Mouse (Mus musculus) MEL-GATA-1-ER (cell line): ENCODE measurements around the gene Dusp2.

Experiments
- DNase-seq: peaks from one replicate; pipeline ENCODE4 v3.0.0-alpha.2; 2012; ENCODE audit warnings: low read depth; ENCODE audit errors: extremely low read depth

The Dusp2 gene

DNA sequence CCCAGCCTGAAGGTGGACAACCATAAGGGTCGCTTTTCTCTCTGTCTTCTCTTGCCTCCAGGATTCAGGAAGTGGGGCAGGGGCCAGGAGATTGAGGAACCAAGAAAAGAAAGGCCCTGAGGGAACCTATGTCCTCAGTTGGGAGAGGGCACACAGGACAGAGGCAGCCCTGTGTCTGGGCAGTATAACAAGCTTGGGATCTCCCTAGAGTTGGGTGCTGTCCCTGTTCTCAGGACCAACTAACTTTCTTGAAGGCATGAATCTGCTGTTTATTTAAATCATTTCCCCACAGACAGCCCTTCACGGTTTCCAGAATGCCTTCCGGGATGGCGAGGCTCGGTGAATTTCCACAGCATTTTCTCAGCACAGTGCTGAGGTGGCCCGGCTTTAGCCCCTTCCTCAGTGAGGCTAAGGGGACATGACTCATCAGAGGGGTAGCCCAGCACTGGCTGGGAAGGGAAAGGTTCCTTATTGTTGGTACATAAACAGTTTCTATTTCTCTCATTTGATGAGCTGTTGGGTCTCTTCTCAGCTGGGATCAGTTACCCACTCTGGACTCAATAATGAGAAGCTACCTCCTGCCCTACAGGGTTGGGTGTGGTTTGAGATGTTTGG, 13.2 kb upstream of the Dusp2 start:
- DNase-seq, result no peak

DNA sequence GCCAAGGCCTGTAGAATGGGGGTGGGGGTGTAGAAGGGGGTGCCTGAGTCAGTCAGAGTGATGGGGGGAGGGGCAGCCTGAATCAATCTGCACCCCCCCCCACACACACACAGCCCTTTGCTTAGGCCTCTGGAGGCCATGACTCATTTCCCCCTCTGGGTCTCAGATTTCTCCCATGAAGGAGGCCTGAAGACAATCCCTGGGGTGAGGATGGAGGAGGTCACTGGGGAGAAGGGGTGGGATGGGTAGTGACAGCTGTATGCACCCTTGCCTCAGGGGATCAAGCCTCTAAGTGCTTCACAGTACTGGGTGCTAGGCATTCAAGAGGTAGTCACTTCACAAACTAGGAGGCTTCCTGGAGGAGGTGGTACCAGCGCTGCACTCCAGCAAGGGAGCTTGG, 12.3 kb upstream of the Dusp2 start:
- DNase-seq, result no peak

DNA sequence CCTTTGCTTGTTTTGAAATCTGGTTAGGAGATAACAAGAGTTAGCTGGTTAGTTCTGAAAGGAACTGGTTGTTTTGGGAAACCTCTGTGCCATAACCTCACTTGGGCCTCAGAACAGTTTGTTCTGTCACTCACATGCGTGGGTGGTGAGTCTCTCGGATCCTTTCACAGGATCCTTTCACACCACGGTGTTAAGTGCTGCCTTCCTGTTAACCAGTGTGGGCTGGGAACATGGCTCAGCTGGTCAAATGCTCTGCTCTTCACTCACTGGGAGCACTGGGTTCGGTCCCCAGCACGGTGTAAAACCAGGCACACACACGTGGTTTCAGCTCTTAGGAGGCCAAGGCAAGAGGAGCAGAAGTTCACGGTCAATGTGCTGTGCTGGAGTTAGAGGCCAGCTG, 11.5 kb upstream of the Dusp2 start:
- no peak for DNase-seq

DNA sequence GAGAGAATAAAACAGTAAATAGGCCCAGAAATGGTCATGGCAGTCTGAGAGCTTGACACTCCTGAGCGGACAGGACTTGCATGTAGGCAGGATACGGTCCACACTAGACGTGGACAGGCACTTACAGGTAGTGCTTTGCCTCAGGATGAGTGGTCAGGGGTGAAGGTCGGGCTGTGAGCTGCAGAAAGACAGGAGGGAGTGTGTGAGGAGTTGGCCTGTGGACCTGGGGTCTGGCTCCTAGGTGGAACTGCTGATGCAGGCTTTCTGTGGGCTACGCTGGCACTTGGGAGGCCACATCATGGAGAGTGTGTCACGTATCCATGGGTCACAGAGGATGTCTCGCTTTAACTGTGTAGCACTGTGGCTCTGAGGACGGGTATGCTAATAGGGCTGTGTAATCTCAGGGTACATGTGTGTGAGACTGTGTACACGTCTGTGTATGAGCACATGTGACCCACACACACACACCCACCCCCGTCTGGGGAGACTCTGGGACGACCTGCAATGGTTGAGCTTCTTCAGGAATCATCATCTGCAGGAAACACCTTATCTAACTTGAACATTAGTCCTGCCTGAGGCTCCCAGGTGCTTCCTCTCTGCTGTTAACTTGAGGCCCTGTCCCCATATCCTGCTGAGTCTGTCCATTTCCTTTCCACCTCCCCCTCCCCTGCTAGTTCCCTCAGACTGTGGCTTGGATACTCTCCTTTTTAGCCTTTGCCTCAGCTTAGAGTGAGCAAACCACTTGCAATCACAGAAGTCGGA, 7.7 kb upstream of the Dusp2 start:
- peak; percentile 64 for DNase-seq

DNA sequence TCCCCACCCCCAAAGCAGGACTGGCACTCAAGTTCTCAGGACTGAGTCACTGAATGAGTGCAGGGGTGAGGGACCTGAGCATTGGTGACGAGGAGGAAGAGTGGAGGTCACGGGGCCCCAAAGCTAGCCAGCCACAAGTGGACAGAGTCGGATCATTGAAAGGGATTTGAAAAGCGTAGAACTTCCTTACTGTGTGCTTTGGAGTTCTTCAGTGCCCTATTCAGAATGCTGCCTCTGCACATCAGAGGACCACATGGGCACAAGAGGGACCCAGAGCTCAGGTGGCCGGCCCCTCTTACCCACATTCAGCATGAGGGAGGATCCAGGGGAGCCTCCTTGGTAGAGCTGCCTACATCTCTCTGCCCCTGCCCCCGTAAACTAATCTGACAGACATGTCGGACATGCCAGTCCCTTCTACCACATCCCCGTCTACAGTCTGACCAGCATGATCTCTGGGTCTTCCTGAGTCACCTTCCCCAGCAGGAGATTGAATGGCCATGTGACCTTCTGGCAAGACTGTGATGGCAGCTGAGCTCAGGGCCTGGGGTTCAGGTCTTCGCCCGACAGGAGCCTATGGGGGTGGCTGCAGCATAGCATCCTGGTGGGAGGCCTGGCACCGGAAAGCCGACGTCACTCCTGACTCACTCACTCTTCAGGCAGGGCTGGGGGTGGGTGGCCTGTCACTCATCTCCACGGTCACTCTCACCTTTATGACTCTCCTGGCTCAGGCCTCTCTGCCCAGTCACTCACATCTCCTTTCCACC, 3.0 kb upstream of the Dusp2 start:
- DNase-seq, result no peak

DNA sequence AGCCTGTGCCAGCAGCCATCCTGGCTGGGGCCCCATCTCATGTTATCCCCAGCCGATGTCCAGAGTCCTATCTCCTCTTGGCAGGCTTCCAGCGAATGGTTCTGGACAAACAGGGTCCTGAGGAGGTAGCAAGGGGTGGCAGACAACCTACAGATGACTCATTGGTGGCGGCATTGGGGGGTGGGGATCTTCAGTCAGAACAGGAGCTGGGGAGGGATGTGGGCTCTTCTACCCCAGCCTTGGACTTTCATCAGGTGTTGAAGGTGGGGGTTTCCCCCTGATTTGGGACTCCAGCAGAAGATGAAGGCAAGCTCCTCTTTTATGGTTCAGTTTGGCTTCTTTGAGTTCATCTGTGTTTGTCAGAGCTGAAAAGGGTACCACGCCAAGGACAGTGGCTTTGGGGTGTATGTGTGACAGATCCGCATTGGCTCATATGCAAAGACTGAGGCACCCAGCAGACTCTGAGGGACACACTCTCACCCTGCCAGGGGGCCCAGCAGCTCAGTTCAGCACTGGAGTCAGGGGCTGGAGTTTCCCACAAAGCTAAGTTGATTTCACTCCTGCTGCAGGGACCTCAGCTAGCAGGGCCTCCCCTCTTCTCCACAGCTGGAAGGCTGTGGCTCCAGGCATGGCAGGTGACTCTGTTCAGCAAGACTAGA, 1.9 kb upstream of the Dusp2 start:
- no peak for DNase-seq

DNA sequence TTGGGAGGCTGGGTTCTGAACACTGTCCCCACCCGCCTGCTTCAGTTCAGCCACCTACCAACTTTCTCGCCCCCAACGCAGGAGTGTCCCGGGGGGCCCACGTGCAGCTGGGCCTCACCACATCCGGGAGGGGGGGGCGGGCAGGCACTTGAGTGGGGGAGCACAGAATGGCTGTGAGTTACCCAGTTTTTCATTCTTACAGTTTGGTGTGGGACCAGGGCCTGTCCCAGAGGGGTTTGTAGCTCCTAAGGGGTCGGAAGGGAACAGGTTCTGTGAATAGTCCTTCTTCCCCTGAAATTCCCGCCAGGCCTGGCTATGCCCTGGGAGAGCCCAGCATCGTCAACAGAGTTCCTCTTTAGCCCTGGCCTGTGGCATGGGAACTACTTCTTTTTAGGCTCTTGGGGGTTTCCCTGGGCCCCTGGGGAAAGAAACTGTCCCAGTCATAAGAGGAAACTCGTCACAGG, 849 bp upstream of the Dusp2 start:
- no peak for DNase-seq

DNA sequence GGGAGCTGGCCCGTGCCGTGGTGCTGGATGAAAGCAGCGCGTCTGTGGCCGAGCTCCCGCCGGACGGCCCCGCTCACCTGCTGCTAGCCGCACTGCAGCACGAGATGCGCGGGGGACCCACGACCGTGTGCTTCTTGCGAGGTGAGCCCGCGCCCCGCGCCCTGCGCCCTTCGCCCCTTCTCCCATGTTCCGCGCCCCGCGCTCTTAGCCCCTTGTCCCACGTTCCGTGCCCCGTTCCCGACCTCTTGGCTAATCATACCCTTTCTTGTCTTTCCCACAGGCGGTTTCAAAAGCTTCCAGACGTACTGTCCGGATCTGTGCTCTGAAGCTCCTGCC, 506 bp downstream of the Dusp2 start:
- no peak for DNase-seq

DNA sequence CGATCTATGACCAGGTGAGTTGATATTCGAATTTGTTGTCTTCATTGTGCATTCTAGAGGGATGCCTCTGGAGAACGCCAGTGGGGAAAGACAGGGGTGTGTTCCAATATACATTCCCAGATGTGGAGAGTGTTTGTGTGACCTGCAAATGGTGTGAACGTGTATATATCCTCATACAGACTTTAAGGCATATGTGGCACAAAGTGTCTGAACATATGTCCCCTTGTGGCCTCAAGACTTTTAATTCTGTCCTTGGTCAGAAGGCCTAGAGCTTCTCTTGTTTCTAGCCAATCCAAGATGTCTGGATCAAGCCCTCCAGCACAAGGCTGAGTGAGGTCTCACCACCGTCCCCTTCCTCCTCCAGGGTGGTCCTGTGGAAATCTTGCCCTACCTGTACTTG, 926 bp downstream of the Dusp2 start:
- DNase-seq, result no peak

DNA sequence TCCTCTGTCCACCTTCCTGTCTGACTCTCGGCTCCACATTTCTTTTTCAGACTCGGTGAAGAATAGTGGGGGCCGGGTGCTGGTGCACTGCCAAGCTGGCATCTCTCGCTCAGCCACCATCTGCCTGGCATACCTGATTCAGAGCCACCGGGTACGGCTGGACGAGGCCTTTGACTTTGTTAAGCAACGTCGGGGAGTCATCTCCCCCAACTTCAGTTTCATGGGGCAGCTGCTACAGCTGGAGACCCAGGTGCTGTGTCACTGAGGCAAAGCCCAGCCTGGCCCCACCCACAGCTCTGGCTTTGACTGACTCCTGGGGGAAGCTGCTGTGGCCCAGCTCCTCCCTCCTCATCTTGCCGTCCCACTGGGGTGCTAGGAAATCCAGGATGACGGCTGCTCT, 1.6 kb downstream of the Dusp2 start:
- no peak for DNase-seq

DNA sequence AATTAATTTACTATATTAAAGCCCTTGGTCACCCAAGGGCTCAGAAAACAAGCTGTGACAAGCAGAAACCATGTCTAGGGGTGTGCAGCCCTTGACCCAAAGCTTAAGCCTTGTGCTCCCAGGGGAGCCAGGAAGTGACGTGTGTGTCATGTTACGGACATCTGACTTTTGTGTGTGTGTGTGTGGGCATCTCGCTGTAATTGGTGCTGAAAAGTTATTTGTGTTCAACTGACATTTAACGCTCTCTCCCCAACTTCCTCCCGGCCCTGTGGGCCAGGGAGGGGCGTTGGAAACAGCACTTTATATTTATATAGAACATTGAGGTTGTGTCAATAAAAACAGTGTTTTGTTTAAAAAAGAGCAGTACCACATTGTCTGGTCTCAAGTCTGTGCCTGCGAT, 2.1 kb downstream of the Dusp2 start:
- DNase-seq, result no peak

DNA sequence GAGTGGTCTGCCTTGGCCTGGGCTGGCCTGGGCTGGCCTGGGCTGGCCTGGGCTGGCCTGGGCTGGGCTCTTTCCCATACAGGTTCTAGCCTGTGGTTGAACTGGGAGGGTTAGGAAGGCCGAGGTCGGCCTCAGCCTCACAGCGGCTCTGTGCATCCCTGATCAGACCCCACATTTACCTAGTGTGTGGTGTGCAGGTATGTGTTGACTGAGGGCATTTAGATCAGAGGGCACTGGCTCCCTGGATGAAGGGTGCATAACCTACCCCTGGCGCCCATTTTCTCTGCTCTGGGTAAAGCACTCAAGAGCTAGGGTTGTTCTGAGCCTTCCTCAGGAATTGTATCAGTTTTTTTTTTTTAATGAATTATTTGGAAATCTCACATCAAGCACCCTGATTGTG, 2.5 kb downstream of the Dusp2 start, which contains the start of gene Astl:
Astl (plus strand) TSS at position 224 of the 400 bp plus-strand sequence.
- no peak for DNase-seq

DNA sequence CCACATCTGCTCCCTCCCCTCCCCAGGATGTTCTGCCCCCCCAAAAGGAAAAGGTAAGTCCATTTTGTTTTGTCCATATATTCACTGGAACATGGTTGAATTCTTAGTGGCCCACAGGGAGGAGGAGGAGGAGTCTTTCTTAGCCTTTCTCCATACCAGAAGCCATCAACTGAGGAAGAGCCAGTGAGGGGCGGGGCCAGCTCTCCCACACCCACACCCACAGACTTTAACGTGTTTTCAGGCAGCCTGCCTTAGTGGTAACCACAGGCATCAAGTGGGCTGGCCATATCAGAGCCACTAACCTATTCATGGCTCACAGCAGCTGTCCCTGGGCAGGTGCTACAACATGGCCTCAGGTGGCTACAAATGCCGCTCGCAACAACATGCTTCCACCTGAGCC, 2.9 kb downstream of the Dusp2 start:
- DNase-seq, result no peak

DNA sequence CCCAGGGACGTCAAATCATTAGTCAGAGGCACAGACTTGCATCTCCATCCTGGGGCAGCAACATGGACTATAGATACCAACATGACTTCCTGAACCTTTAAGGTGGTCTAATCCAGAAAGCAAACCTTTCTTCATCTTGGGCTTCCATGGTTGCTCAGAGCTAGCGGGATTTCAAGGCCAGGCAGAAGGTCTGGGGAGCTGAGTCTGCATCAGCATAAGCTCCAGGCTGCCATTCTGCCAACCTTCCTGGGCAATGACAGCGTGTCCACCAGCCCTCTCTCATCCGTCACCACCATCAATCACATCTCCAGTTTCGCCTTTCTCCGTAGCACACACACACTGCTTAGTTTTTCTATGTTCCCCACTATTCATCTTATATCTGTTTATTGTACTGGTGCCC, 3.3 kb downstream of the Dusp2 start:
- no peak for DNase-seq

DNA sequence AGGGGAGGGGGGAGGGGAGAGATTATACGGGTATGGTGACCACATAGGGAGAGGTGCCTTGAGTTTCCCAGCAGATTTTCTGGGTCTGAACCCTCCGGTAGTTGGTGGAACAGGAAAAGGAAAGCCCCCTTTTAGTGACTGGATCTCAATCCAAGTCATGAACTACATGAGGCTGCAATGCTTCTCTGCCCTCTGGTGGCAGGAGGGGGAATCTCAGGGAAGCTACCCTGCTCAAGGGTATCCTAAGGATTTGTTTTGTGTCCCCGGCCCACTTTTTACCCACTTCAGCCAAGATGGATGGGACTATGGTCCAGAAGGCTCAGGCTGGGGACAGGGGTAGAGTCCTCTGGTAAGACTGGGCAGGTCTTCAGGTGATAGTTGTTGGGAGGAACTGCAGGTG, 5.2 kb downstream of the Dusp2 start:
- no peak for DNase-seq

DNA sequence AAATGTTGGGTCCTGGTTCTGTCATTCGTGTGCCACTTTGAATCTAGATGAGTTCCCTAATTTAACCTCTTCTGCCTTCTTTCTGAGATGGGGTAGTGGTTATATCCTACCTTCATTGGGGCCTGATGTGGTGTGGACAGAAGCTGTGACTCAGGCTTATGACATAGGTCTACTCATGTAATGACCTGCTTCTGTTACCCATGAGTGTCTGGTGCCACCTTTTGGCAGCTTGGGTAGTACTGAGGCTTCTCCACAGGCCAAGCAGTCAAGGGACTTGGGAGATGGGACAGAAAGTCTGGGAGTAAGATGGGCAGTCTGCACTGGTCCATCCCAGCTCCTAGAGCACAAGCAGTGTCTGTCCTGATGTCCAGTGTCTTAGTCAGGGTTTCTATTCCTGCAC, 10.4 kb downstream of the Dusp2 start:
- DNase-seq, result no peak

DNA sequence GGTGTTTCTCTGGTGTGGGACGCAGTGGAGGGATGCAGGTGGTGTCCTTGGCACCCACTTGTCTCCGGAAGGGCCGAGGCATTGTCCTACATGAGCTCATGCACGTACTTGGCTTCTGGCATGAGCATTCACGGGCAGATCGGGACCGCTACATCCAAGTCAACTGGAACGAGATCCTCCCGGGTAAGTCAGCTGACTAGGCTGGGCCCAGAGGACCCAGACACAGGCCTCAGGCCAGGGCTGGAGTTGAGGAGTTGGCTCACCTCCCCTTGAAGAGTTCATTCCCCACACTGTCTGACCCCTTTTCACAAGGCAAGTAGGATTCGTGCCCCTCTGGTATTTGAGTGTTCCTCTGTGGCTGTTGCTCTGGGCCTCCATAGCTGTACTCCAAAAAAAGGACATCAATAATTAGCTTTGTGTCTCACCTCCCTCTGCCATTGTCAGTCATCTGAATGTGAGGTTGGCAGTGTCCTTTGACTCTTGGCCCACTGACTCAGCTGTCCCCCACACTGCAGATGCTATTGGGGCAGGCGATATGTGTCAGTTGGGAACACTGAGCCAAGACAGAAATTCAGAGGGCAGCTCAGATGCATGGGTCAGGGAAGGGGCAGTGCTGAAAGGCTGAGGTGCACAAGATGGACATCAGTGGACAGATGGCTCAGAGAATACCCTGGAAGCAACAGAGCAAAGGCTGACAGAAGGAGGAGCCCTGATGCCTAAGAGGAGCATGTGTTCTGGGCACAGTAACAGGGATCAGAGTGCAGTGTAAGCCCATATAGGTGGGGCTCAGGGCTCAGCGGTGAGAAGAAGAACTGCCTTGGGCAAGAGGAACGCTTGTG, 11.4 kb downstream of the Dusp2 start:
- no peak for DNase-seq

DNA sequence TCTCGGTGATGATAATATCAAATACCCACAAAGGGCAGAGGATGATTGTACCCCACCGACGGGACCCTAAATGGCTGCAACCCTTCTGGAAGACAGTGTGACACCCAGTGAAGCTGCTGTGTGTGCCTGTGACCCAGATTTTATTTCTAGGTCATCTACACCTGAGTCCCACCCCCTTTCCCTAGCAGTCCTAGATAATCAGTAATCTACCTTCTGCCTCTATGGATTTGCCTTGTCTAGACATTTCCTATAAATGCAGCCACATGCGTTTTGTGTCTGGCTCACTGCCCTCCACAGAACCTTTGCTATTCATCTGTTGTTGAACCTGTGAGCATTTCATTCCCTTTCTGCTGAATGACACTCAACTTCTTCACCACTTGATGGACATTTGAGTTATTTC, 17.9 kb downstream of the Dusp2 start:
- DNase-seq, result no peak

DNA sequence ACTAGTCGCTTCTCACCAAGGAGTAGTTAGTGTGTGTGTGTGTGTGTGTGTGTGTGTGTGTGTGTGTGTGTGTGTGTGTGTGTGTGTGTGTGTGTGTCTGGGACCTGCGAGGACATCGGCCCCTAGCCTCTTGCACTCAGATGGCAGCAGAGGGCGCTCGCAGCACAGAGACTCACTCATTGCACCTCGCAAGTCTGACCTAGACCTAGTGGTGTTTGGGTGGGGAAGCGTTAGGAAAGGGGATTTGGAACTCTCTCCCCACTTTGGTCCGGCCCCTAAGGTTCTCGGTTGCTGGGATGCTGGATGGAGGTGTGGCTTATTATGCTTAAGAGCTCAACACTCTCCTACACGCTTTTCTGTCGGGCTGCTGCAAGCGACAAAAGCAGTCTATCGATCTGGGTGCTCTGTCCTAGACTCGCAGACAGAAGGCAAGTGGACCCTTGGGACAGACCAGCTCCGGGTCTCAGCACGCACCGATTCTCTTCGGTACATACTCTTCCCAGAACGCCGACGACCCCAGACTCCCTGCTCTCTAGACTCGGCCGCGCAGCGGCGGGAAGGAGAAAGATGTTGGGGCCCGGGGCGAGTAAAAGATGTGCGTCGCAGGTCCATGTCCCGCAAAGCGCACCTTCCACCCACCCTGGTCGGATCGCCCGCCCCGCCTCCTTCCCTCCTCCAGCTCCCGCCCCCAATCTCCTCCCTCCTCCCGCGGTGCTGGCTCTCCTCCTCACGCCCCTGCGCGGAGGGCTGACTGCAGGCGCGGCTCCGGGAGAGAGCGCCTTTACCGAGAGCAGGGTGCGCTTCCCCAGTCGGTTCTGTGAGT, 26.7 kb downstream of the Dusp2 start, which contains the start of gene Adra2b:
Adra2b (plus strand) TSS at position 750 of the 823 bp plus-strand sequence.
- no peak for DNase-seq

DNA sequence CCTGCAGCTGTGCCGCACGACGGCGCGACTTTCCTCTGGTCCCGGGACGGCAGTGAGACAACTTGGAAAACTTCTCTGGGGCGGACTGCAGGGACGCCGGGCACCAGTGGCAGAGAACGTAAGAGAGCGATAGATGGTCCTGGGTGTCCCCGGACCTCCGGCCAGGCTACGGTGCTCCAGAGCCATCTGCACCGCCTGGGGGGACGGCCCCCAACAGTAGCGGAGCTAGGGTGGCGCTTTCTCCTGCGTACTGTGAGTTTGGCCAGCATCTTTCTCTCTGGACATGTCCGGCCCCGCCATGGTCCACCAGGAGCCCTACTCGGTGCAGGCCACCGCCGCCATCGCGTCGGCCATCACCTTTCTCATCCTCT, 27.3 kb downstream of the Dusp2 start:
- DNase-seq, result no peak
